In the genomic region with DNA sequence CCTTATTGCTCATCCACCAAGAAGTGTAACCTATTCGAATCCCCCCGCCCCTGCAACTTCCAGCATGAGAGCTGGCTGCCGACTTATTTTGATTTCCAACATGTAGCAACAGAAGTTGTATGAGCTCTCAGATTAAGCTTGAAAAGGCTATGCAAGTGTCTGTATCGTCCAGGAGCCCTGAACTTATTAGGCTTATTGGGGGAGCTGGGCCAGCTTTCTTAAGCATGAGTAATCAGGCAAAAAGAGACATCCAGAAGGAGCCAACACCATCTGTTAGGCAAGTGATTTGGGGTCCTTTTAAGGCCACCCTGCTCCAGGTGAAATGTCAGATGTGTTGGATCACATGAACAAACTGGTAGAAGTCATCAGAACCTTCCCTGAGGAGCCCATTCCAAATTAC, we compare ENCODE assay signal across 32 mouse cellular contexts.
"Had no signal": no experiment of that assay in that cellular context is flagged by ENCODE, and none has a peak within 500 bp of the region (broad histone marks: within the 10 kb centered on the region; RNA-seq: fewer than 3 reads in every experiment).

No protein-coding gene starts in this region.

- H3K4me2 ChIP-seq: limb, embryonic 12.5 days; limb, embryonic 13.5 days; limb, embryonic 15.5 days; liver, embryonic 11.5 days; liver, embryonic 12.5 days; liver, embryonic 13.5 days; liver, embryonic 15.5 days; lung, embryonic 14.5 days; lung, embryonic 15.5 days; midbrain, embryonic 11.5 days; midbrain, embryonic 12.5 days; midbrain, embryonic 13.5 days; midbrain, embryonic 15.5 days; neural tube, embryonic 12.5 days; neural tube, embryonic 13.5 days had no signal

- H3K36me3 ChIP-seq: limb, embryonic 10.5 days; limb, embryonic 12.5 days; limb, embryonic 13.5 days; limb, embryonic 15.5 days; liver, embryonic 12.5 days; liver, embryonic 13.5 days; liver, embryonic 15.5 days; lung, embryonic 15.5 days; midbrain, embryonic 10.5 days; midbrain, embryonic 12.5 days; midbrain, embryonic 13.5 days; midbrain, embryonic 15.5 days; neural tube, embryonic 12.5 days; neural tube, embryonic 13.5 days had no signal

- H3K4me1 ChIP-seq: limb, embryonic 10.5 days; limb, embryonic 12.5 days; limb, embryonic 13.5 days; limb, embryonic 15.5 days; liver, embryonic 12.5 days; liver, embryonic 13.5 days; liver, embryonic 15.5 days; lung, embryonic 15.5 days; midbrain, embryonic 12.5 days; midbrain, embryonic 15.5 days; neural tube, embryonic 12.5 days; neural tube, embryonic 13.5 days had no signal

- H3K4me3 ChIP-seq: limb, embryonic 10.5 days; limb, embryonic 12.5 days; limb, embryonic 13.5 days; limb, embryonic 15.5 days; liver, embryonic 12.5 days; liver, embryonic 13.5 days; liver, embryonic 15.5 days; lung, embryonic 15.5 days; megakaryocyte, embryonic 14.5 days; midbrain, embryonic 10.5 days; midbrain, embryonic 12.5 days; midbrain, embryonic 13.5 days; midbrain, embryonic 15.5 days; myocyte; neural tube, embryonic 12.5 days; neural tube, embryonic 13.5 days had no signal

- ATAC-seq: liver, embryonic 12.5 days; liver, postnatal 0 days; lung, postnatal 0 days; midbrain, embryonic 13.5 days; midbrain, embryonic 15.5 days; midbrain, embryonic 16.5 days had no signal

- H3K9me3 ChIP-seq: limb, embryonic 10.5 days; limb, embryonic 12.5 days; limb, embryonic 13.5 days; limb, embryonic 15.5 days; liver, embryonic 12.5 days; liver, embryonic 13.5 days; liver, embryonic 15.5 days; lung, embryonic 15.5 days; midbrain, embryonic 10.5 days; midbrain, embryonic 12.5 days; midbrain, embryonic 13.5 days; midbrain, embryonic 15.5 days; neural tube, embryonic 12.5 days; neural tube, embryonic 13.5 days had no signal

- H3K9ac ChIP-seq: limb, embryonic 12.5 days; limb, embryonic 13.5 days; limb, embryonic 15.5 days; liver, embryonic 12.5 days; liver, embryonic 13.5 days; liver, embryonic 14.5 days; liver, embryonic 15.5 days; liver, postnatal 0 days; lung, embryonic 14.5 days; lung, embryonic 15.5 days; midbrain, embryonic 12.5 days; midbrain, embryonic 13.5 days; midbrain, embryonic 15.5 days; neural tube, embryonic 12.5 days; neural tube, embryonic 13.5 days had no signal

- H3K27ac ChIP-seq: limb, embryonic 10.5 days; limb, embryonic 12.5 days; limb, embryonic 13.5 days; limb, embryonic 15.5 days; liver, embryonic 12.5 days; liver, embryonic 13.5 days; liver, embryonic 14.5 days; liver, embryonic 15.5 days; lung, embryonic 15.5 days; macrophage; midbrain, embryonic 10.5 days; midbrain, embryonic 12.5 days; midbrain, embryonic 13.5 days; midbrain, embryonic 15.5 days; neural tube, embryonic 12.5 days; neural tube, embryonic 13.5 days had no signal

- H3K27me3 ChIP-seq: limb, embryonic 12.5 days; limb, embryonic 13.5 days; limb, embryonic 15.5 days; liver, embryonic 12.5 days; liver, embryonic 13.5 days; liver, embryonic 15.5 days; lung, embryonic 15.5 days; megakaryocyte, embryonic 14.5 days; midbrain, embryonic 12.5 days; midbrain, embryonic 13.5 days; midbrain, embryonic 15.5 days; neural tube, embryonic 12.5 days; neural tube, embryonic 13.5 days had no signal

- DNase-seq: liver; liver, embryonic 13.5 days; liver, postnatal 0 days; lung, adult 18-20 months; lung, adult 2 months; lung, embryonic 14.5 days; lung, postnatal 10 days; lung, postnatal 14 days; lung, postnatal 36 days; lung, postnatal 4 days; midbrain, embryonic 14.5 days had no signal
